Mouse (Mus musculus) heart, postnatal 36 days (tissue): ENCODE results near the gene Cdc20. TPM values are rescaled to one million over a fixed set of nuclear protein-coding genes. Genes with fewer than 3 reads are reported as not detected.

Experiments used
- total RNA-seq, 2 experiments: library from RNA; stranded (reverse); gene quantifications; 2 replicates each; pipeline ENCODE4 v1.2.3; 2021

Cdc20 gene
- total RNA-seq, 2 experiments from 2014 or later = 1.8 to 2.4 TPM

Other genes starting within 250 kb of the Cdc20 start
- gene Ptprf, start 145.9 kb downstream of the Cdc20 start, total RNA-seq = 1 to 10 TPM; 7.5 to 9.2 TPM
- gene Szt2, start 28.1 kb downstream of the Cdc20 start, total RNA-seq = 10 to 100 TPM; 11.2 to 12.9 TPM
- gene Med8, start 28.0 kb downstream of the Cdc20 start, total RNA-seq = 10 to 100 TPM; 36.7 to 44.2 TPM
- gene Elovl1, start 9.3 kb downstream of the Cdc20 start, total RNA-seq = 10 to 100 TPM; 18.4 to 22.0 TPM
- gene Mpl, start 20.2 kb upstream of the Cdc20 start, total RNA-seq = under 1 TPM; 0.16 to 0.17 TPM
- gene Tie1, start 52.7 kb upstream of the Cdc20 start, total RNA-seq = 10 to 100 TPM; 66.5 to 81.4 TPM
- not detected for gene 2610528J11Rik, start 89.6 kb upstream of the Cdc20 start, total RNA-seq
- gene Tmem125, start 106.7 kb upstream of the Cdc20 start, total RNA-seq = under 1 TPM in 1 of 2 experiments, not detected in 1; 0.33 TPM
- under 1 TPM in 1 of 2 experiments, not detected in 1; 0.05 TPM for gene Cfap57, start 183.4 kb upstream of the Cdc20 start, total RNA-seq
- gene Ebna1bp2, start 183.4 kb upstream of the Cdc20 start, total RNA-seq = 10 to 100 TPM; 38.0 to 39.1 TPM
- not detected for gene Olfr62, start 221.6 kb upstream of the Cdc20 start, total RNA-seq